Mouse (Mus musculus): ENCODE data around the gene Cct2.

Gene Cct2

DNA sequence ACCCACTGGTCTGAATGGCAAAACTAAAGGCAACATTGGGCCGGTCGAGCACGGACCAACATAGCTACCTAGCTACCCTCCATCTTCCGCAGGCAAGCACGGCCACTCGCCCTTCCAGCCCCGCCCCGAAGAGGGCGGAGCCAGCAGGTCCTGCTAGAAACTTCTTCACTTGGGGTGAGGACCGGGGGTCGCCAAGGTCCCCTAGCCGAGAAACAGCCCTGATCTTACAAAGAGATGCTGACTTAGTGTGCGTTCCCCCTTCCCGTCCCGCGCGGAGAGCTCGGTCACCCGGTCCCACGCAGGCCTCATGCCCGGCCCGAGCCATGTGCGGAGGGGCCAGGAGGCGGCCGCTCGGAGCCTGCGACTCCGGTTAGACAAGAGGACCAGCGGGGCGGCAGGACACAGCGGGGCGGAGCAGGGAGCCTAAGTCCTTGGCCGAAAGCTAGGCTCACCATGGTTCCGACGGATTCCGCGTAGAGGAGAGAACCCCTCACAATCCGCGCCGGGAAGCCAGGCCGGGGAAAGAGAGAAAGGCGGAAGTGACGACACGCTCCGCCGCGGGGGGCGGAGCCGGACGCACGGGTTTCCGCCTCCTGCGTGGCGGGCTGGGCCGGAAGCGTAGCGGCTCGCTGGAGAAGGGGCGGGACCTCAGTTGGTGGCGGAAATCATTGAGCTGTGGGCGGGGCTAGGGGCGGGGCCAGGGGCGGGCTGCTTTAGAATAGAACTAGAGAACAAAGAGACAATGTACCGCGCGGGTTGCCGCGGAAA is at the start of gene Cct2:
TSS of gene Cct2 (minus strand) at position 561 of the 768 bp plus-strand sequence.
- DNase-seq (ENCODE audit: inconsistent ontology term): peak; percentile 98

- no peak for DNase-seq (ENCODE audit: inconsistent ontology term)
Observed at GRCm38 (mm10) chr10:117112545-117112944, 48.9 kb upstream of the Cct2 start.

GRCm38 (mm10) chr10:117111455-117111854 is 47.8 kb upstream of the Cct2 start:
- no peak for DNase-seq (ENCODE audit: inconsistent ontology term)

GRCm38 (mm10) chr10:117110271-117110670 is 46.7 kb upstream of the Cct2 start:
- DNase-seq (ENCODE audit: inconsistent ontology term): no peak

- no peak for DNase-seq (ENCODE audit: inconsistent ontology term)
Observed at GRCm38 (mm10) chr10:117106686-117107085, 43.1 kb upstream of the Cct2 start.

- DNase-seq (ENCODE audit: inconsistent ontology term): peak; percentile 20
Observed at GRCm38 (mm10) chr10:117106244-117106643, 42.6 kb upstream of the Cct2 start.

DNA sequence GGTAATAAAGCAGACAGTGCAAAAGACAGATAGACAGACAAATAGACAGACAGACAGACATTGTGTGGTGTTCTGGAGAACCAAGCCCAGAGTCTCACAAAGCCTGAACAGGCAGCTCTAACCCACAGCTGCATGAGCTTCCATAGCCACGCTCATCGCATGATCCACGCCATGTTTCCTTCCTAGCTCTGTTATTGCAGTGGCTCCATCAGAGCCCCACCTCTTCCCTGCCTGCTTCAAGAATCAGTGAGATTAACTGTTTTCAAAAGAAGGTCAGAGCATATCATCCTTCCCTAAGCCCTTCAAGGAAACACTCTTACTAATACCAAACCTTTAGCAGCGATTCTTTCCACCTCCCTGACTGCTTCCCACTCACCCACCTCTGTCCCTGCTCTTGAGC is 41.4 kb upstream of the Cct2 start:
- no peak for DNase-seq (ENCODE audit: inconsistent ontology term)

DNA sequence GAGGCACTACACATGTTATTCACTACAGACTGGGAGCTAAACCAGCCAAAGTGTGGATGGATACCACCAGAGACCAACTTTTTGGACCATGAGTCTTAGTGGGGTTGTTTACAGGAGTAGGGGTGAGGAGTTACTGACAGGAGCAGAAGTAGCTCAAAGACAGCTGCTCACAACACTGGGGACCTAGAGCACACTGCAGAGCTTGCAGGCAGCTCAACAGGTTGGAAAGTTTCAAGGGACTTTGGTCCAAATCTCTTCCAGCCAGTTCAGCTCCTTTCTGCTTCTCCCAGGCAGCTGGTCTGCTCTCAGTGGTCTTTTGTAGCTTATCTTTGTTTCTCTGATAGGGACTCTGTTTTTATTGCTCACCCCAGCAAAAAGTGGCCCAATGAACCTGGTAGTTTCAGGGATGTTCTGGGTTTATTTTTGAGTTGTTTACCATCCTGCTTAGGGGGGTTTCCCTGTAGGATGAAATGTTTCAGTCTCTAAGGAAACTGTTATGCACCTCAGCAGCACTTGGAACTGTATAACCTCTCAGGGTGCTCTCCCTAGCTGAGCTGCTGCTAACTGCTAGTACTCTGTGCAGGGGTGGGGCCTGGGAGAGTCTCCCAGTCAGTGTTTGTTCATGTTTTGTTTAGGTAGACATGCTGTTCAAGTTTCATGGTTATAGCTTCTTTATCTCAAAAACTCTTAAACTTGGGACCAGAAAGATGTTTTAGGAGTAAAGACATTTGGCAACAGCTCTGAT is 40.4 kb upstream of the Cct2 start:
- DNase-seq (ENCODE audit: inconsistent ontology term): no peak

- DNase-seq (ENCODE audit: inconsistent ontology term): no peak
Observed at GRCm38 (mm10) chr10:117100175-117100574, 36.6 kb upstream of the Cct2 start.

- DNase-seq (ENCODE audit: inconsistent ontology term): no peak
Observed at GRCm38 (mm10) chr10:117097116-117097698, 33.6 kb upstream of the Cct2 start.

GRCm38 (mm10) chr10:117096096-117096495 is 32.5 kb upstream of the Cct2 start:
- no peak for DNase-seq (ENCODE audit: inconsistent ontology term)

GRCm38 (mm10) chr10:117094504-117095329 is 31.1 kb upstream of the Cct2 start:
- DNase-seq (ENCODE audit: inconsistent ontology term): peak; percentile 90

- peak; percentile 86 for DNase-seq (ENCODE audit: inconsistent ontology term)
Observed at GRCm38 (mm10) chr10:117089628-117090027, 26.0 kb upstream of the Cct2 start.

GRCm38 (mm10) chr10:117081914-117082359 is 18.3 kb upstream of the Cct2 start:
- DNase-seq (ENCODE audit: inconsistent ontology term): no peak

GRCm38 (mm10) chr10:117081326-117081725 is 17.7 kb upstream of the Cct2 start:
- DNase-seq (ENCODE audit: inconsistent ontology term): no peak

GRCm38 (mm10) chr10:117078284-117078683 is 14.7 kb upstream of the Cct2 start:
- DNase-seq (ENCODE audit: inconsistent ontology term): no peak

- DNase-seq (ENCODE audit: inconsistent ontology term): no peak
Observed at GRCm38 (mm10) chr10:117073176-117073575, 9.6 kb upstream of the Cct2 start.

DNA sequence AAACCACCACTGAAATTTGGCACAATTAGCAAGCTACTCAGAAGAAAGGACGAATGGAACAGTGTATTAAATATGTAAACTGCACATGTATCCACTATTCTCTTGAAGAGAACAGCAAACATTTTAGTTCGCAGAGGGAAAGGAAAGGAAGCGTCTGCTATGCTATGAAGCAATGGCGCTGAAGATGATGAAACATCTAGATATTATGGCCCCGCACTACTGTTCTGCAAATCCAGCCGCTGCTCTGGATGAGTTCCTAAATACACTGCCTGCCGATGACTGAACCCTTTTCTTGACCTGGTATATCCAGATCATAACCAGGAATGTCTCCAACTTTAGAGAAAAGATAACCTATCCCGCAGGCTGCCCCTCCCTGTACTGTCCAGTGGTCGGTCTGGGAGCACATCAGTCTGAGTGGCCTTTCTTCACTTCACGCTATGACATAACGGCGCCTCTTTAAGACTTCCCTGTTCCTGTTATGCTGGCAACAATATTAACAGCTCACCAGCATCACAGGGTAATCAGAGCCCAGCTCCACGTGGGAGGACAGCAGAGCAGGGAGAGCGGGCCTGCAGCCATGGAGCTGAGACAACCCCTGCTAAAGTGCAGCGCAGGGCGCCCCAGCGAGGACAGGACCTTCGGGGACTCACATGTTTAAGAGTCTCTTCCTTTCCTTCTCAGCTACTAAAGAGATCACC is 8.7 kb upstream of the Cct2 start:
- DNase-seq (ENCODE audit: inconsistent ontology term): no peak

DNA sequence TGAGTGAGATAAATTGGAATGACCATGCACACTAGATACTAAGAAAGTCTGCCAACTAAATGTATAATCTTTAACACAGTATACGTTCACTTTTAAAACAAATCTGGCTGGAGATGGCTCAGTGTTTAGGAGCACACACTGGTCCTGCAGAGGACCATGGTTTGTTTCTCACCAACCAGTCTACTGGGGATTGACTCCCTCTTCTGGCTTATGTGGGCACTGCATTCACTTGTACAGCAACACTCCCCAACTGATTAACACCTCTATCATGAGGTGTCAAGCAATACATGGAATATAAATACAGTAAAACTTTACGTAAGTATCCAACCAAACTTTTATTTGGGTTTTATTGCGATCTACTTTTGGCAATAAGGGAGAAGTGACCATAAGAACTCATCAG is 5.5 kb upstream of the Cct2 start:
- DNase-seq (ENCODE audit: inconsistent ontology term): no peak

DNA sequence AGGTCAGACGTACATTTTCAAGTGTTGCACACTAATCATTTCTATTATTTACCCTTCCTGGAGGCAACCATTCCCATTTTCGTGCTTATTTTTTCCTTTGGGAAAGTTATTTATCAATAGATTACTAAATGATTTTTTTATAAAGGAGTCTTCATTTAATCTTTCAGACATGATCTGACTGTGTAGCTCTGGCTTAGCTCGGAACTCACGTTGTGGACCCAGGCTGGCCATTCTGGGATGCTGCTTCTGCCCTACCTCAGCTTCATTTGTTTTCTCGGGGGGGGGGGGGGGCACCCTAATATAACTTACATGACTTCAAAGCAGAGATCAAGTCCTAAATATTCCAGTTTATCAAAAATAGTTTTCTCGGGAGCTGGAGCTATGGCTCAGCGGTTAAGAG is 462 bp upstream of the Cct2 start:
- no peak for DNase-seq (ENCODE audit: inconsistent ontology term)

GRCm38 (mm10) chr10:117062894-117063253 is 740 bp downstream of the Cct2 start:
- DNase-seq (ENCODE audit: inconsistent ontology term): no peak
